Mouse (Mus musculus) neutrophil, adult 5-6 weeks (primary cell): ENCODE results near the gene Tll1. TPM values are rescaled to one million over a fixed set of nuclear protein-coding genes. Genes with fewer than 3 reads are reported as not detected.

ENCODE experiments used
- ATAC-seq: fragments of 151-379, 151-347 bp; 2 replicates; pipeline ENCODE4 v1.8.0; 2017; ENCODE audit warnings: mild to moderate bottlenecking, moderate TSS enrichment; ENCODE audit not compliant: insufficient number of reproducible peaks, poor library complexity, low FRiP score, severe bottlenecking; ENCODE audit errors: extremely low read depth
- total RNA-seq: library from RNA; stranded (forward); fragments of 200-1000 nt; gene quantifications from 2 replicates; pipeline ENCODE4 v1.2.3, GENCODE M21; 2017

The Tll1 gene
- total RNA-seq, result not detected in 2 replicates

DNA sequence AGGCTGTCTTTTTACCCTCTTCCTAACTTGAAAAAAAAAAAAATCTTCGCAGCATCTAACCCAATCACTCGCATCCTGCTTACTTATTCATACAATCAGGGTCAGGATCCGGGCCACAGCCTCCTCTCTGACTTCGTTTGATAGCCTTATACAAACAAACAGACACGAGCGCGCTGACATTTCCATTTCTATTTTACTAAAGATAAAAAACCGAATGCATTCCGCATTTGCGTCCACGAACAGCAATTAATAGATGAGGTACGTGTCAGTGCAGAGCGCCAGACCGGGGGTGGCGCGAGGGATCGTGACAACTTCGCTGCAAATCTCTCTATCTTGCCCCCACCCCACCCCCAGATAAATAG lies at the start of gene Tll1:
Gene Tll1, minus strand, starts transcription at position 248 of the 362 bp plus-strand sequence.
- ATAC-seq, result no peak

DNA sequence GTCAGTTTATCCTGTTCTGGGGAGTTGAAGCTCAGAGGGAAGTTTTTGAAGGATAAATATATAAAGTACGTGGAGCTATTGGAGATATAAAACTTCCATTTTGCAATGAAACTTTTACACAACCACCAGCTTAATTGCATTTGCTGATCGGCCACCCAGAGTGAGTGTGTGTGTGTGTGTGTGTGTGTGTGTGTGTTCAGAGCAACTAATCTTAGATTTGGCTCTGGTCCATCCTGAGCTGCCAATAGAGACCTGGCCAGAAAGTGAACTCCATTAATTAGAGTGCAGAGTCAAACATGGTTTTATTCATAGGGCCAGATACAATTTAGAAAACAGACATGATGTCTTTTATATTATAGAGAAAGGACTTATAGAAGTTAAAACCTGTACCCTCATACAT lies 32.6 kb upstream of the Tll1 start:
- ATAC-seq, result no peak

DNA sequence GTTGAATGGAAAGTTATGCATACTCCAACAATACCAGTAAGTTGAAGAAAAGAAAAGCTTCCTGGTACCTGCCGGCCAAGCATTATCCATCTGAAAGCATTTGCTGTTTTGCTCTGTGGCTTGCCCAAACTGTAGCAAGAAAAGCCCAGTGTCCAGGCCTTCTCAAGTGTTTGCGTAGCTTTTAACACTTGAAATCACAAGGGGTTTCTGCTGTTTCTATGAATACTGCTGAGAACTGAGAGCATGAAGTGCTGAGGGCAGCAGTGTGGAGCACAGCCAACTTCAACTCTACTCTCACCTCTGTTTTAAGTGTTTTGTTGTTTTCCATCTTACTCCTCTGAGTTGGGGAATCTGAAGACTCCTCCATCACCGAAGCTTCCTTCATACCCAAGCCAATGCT lies 15.5 kb upstream of the Tll1 start:
- ATAC-seq, result no peak

DNA sequence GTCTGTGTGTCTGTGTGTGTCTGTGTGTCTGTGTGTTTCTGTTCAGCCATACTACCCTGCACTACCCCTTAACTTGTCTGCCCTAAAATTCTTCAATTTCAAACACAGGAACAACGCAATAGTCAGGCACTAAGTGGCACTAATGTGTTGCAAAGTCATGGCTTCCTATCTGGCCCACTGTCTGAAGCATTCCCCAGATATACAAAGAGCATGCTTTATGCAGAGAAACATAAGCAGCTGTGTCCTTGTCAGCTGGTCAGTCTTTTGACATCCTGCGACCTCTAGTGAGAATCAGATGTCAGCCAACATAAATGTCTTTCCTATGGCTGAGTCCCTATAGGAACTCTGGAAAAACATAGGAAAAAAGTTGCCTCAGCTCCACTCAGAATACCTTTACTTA lies 11.6 kb upstream of the Tll1 start:
- ATAC-seq, result no peak

DNA sequence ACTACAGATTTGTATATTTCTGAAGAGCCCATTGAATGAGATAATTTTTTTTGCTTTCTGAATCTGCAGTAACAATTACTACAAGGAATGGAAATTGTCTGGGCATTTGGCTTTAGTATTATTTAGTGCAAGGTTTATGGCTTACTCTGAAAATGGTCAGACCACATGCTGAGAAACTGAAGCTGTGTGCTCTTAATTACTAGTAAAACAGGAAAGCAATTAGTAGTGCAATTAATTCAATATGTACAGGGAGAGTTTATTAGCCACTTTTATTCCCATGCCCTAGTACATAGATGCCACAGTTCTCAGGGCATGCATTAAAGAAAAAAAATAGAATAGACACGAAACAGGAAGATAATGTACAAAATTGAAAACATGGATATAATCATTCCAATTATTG lies 10.2 kb upstream of the Tll1 start:
- ATAC-seq, result no peak

DNA sequence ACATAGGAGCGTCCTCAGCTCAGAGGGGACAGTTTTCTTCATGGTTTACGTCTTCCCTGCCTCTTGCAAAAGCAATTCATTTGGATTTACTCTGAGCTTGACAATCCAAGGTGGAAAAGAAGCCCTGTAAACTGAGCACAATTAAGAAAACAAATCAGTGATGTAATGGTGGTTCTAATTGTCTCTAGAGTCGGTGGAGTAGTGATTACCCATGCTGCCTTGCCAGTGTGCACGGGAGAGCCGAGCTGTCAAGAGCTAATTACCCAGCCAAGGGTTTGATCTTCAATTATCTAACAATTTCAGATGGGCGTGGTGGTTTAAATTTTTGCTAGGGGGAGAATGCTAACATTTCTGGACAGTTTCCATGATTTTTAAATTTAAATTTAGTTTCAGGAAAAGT lies 9.3 kb upstream of the Tll1 start:
- ATAC-seq, result no peak

DNA sequence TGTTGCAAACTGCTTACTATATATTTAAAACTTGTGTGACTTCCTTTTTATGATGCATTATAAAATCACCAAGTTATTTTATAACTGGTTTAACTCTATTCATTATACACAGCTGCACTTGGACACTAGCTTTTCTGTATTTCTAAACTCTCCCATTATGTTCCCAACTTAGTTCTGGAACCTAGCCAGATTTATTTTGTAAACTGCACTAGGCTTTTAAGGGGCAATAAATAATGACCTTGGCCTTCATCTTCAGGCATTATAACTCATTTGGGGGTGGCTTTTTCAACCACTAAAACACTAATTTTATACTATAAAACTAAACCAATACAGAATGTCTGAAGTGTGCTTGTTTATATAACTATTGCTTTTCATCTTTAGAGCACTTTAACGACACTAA lies 8.8 kb upstream of the Tll1 start:
- ATAC-seq, result no peak

DNA sequence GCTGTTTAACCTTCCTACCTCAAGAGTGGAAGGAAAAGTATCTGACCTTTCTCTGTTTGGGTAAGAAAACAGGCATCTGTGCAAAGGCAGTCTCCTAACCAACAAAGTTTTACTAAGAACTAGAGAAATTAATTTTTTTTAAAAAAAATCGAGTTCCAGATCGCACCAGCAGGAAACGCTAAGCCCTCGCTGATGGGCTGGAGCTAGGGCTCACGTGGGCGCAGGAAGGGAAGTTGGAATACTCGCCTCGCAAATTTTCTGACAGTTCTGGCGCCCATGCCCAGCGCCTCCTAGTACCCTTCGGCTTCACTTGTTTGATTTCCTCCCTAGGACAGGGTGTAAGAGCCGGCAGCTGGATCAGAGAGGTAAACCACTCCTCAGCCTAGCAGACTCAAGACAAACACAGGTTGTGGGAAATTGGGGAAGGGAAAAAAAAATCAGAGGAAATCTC lies 365 bp upstream of the Tll1 start:
- ATAC-seq, result no peak

DNA sequence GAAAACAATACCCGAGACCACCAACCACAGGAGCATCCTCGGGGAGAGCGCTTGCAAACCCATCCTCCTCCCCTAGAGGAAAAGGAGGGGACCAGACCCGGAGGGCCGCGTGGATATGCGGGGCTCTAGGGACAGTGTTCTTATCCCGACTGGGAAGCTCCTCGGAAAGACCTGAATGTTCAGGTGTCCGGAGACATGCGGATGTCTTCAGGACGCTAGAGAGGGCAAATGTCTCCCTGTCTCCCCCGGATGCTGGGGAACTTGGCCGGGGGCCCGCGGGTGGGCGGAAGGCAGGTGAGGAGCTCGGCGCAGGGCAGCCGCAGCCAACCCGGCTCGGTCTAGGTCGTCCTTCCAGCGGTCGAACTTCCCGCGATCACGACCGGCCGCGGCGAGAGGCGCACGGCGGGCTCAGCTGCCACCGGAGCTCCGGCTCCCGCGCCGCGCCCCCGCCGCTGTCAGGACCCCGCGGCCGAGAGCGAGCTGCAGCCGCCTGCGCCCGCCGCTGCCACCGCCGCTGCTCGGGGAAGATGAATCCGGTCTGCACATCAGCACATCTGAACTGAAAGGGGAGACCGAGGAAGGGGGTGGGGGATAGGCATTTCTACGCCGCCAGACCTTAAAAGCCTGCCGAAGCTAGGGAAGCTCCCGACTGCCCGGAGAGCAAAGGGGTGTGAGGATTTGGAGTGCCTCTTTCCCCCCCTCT lies 599 bp downstream of the Tll1 start:
- no peak for ATAC-seq

DNA sequence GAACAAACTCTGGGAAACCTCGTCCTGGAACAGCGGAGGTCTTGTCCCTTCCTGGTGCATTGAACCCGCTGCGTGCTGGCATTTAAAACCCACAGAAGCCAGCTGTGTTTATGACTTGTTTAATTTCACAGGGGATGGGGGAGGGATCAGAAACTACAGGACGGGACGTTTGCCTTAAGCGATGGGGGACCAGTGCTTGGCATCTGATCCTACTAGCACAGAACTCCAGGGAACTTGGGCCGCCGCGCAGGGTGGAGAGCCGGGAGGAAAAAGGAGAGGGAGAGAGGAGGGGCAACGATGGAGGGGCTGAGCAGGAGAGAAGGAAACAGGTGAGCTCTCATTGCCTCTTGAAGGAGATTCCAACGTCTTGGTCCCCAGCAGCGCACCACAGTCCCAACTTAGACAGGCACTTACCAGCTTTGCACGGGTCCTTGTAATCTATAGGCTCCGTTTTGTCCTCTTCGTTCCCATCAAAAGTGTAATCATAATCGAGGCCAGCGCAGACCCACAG lies 1.2 kb downstream of the Tll1 start:
- ATAC-seq, result no peak

DNA sequence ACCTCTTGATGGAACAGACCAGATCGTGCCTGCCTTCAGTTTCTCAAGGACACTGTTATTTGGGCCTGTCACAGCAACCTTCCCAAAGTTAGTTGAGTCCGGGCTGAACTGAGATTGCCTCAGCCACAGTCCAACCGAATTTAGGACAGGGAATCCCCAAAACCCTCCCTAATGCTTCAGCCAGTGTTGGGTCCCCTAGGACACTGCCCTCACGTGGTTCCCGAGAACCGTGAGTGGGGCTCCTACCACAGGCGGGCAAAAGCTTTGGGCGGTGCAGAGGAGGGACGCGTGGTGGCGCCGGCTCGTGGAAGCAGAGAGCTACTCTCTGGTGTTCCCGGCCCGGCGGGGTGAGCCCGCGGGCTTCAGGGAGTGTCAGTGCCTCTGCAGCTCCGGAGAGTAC lies 1.9 kb downstream of the Tll1 start:
- no peak for ATAC-seq

DNA sequence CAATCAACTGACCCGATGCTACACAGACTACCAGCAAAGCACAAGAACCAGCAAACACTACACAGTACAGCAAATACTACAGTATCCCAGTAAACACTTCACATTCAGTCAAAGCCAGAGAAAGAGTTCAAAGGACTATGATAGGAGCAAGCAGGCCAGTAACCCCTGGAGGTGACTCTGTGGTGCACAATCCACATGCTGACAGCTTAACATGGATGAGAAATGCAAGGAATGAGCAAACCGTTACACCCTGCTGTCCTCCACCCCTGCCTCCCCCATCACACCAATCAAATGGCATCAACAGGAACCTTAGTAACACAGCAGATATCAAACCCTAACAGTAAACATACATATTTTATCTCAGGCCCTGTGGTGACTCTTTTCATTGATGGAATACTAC lies 7.7 kb downstream of the Tll1 start:
- ATAC-seq, result no peak

DNA sequence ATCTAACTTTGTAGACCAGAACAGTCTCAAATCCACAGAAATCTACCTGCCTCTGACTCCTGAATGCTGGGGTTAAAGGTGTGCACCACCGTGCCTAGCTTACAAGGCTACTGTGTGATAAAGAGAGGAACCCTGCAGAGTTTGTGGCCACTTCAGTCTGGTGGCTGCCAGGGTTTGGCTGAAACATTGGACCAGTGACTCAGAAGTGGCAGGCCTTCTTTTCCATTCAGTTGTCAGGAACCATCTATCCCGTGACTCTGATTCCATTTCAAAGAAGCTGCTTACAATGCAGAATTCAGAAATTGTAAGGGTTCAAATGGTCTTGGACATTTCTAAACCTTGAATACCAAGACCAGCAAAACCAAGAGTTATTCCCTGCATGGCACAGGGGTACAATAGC lies 12.7 kb downstream of the Tll1 start:
- ATAC-seq, result no peak

DNA sequence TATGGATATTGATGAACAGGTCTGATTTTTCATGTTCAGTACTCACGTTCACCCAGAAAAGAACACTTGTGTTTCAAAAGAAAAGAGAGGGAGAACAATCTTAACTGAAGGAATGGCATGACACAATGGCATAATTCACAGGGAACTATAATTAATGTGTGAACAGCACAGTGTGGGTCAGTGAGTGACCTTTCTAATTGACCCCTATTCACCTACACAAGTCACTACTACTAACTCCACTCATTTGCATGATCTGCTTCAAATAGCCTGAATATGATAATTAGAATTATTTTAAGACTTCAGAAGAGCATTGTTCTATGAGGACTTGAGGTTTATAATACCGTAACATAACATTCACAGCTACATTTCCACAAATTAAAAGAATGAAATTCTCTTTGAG lies 18.2 kb downstream of the Tll1 start:
- no peak for ATAC-seq

DNA sequence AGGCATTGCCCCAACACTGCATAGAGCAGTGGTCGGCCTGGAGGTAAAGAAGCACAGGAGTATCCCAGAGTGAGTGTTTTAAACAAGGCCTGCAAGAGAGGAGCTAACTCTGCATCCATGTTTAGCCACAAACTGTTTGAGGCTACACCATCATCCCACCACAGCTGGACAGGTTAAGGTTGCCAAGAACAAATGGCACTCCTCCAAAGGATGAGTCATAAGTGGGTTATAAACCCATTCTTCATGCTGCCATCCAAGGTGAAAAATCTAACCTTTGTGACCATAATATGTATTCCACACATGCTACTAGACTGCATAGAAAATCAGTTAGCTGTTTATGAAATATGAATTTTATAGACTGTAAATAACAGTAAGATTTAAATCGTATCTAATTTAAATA lies 29.1 kb downstream of the Tll1 start:
- no peak for ATAC-seq

DNA sequence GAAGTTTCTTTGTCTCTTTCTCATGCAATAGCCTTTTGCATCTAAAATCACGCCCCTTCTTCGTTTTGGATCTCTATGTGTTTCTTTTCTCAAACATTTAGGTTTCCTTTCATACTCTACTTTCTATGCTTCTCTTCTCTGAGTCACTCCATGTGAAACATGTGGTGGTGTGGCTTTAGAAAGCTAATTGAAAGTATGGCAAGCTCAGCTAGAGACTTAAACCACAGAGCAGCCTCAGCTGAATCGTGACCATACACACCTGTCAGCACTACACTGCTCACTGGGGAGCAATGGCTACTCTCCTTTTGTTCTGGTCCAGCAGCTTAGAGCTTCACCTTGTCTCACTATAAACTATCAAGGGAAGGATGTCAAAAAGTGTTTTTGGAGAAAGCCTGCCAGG lies 31.2 kb downstream of the Tll1 start:
- ATAC-seq, result no peak

DNA sequence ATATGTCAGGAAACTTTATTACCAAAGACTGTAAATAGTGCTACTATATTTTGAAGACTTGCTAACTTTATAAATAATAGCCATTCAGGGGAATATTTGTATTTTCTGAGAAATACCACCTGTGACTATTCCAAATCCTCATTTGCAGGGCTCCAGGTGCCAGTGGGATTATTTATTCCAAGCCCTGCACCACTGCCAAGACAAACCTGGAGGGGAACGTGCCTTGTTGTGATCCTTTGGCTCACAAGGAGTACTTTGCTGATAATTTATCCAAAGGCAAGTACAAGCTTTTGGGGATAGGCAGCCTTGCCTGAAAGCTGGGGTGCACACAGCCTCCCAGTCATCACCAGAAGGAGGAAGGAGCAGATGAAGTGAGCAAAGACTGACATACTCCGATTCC lies 32.3 kb downstream of the Tll1 start:
- no peak for ATAC-seq

DNA sequence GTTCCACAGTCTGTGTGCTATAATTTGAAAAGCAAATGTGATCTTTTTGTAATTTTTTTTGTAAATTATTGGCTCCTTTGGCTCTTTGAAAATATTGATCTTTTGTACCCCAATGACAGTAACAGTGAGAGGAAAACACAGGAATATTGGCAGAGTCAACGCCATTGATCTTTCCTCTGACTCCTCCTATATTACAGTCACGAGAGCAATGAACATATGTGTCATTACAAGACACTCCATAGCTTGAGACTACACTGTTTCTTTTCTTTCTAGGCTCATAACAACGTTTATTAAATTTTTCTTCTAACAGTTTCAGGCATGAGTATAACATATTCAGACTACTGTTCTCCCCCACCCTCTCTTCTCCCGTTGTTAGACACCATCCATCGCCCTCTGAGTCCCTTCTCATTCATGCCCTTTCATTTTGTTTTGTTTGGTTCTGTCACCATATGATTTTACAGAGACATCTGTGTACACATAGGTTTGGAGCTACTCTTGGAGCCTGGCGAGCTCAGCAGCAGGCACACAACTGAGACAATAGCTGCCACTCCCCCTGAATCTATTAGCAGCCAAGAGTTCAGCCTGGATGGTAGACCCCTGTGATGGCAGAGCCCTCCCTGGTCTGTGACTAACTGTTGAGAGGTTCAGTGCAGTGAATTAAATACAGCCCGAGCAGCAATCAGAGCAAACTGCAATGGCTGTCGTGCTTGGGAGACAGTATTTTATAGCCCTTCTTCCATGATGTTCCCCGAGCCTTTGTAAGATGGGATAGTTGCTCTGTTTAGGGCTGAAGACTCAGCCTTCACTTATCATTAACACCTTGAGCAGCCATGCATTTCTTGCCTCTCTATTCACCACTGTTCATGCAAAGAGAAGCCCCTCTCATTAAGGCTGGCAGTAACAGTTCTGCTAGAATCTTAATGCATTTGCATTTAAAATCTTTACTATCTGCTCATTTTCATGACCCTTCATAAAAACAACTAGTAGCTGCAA lies 52.9 kb downstream of the Tll1 start:
- ATAC-seq, result no peak

DNA sequence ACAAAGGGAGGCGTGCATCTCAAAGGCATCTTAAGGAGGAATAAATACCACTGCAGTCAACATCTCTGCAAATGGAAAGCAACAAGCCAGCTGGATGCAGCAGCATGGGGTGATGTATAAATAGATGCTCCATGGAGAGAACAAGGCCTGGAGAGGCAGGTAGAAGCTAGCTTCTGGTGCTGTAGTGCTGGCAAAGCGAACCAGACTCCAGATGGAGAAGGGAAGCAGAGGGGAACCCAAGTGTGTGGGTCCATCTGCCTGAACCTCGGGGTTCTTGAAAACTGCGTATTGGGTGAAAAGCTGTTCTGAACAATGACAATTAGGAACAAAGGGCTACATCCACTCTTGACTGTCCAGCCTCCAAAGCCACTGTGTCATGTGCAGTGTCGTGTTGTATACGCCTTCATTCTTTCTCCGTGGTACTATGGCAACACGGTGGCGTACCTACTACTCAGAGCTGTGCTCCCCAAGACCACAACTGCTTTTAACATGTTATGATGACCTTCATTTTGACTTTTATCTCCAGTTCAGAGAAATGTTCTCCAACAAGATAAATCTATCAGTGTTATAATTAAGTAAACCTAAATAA lies 53.8 kb downstream of the Tll1 start:
- ATAC-seq, result no peak

DNA sequence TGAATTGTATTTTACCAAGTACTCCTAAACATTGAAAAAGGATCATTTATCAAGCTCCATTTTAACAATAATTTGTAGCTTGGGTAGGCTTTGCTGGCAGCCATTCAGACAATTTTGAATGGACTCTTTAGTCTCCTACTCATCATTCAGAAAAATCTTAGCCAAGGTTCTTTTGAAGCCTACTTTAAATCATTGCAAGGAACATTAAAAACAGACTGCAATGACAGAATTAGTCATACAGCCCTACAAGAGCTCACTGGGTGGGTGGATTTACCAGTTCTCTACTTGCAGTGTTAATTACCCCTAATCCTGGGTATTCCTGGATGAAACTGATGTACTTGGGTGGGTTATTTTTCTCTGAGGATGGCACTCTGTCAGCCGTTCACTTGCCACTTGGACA lies 69.5 kb downstream of the Tll1 start:
- no peak for ATAC-seq
